Mouse (Mus musculus) liver, embryonic 16.5 days (tissue): ENCODE measurements around the gene Elmo2. TPM values are rescaled to one million over a fixed set of nuclear protein-coding genes. Genes with fewer than 3 reads are reported as not detected.

Experiments used
- ATAC-seq: fragments of 200-750 bp; cut with Nextera tagmentation; 2 replicates; pipeline ENCODE4 v1.8.0; 2017; ENCODE audit warnings: low read depth, mild to moderate bottlenecking, moderate number of reproducible peaks, moderate library complexity
- H3K27ac ChIP-seq: fragments of 300-500 bp; sonication (generic); 2 replicates; pipeline ENCODE4 v1.5.1; 2014; ENCODE audit warnings: mild to moderate bottlenecking, low read length
- H3K27me3 ChIP-seq: fragments of 300-500 bp; sonication (generic); 2 replicates; pipeline ENCODE4 v1.6.1; 2014; ENCODE audit warnings: low read depth, low read length, mixed read lengths; ENCODE audit not compliant: control insufficient read depth, insufficient read depth
- H3K36me3 ChIP-seq: fragments of 300-500 bp; sonication (generic); 2 replicates; pipeline ENCODE4 v1.6.1; 2014; ENCODE audit warnings: mild to moderate bottlenecking; ENCODE audit not compliant: control insufficient read depth, insufficient read depth
- H3K4me1 ChIP-seq: fragments of 300-500 bp; sonication (generic); 2 replicates; pipeline ENCODE4 v1.6.1; 2014; ENCODE audit warnings: low read depth, low read length, mixed read lengths; ENCODE audit not compliant: control insufficient read depth
- H3K4me2 ChIP-seq: fragments of 300-500 bp; sonication (generic); 2 replicates; pipeline ENCODE4 v1.6.1; 2014; ENCODE audit warnings: low read depth, low read length, mixed read lengths
- H3K4me3 ChIP-seq: fragments of 300-500 bp; sonication (generic); 2 replicates; pipeline ENCODE4 v1.5.1; 2014; ENCODE audit warnings: low read depth, mild to moderate bottlenecking, low read length
- H3K9ac ChIP-seq: fragments of 300-500 bp; sonication (generic); 2 replicates; pipeline ENCODE4 v1.6.1; 2014; ENCODE audit warnings: low read depth, low read length
- H3K9me3 ChIP-seq: fragments of 300-500 bp; sonication (generic); replicated peaks from 2 replicates; pipeline ENCODE4 v1.6.1; 2016; ENCODE audit warnings: low read length; ENCODE audit not compliant: control insufficient read depth
- WGBS: fragments of 180-500 bp; shearing (Covaris S2); extraction: QIAGEN DNeasy Blood & Tissue Kit; methylation state at CpG from one replicate; pipeline ENCODE4 v1.1.7; 2014; ENCODE audit not compliant: insufficient replicate concordance; 5-methylcytosine and 5-hydroxymethylcytosine counted together
- polyA plus RNA-seq: library from polyadenylated mRNA; unstranded; fragments of >200 nt; fragmentation: Nextera tagmentation; extraction: Ambion mirVana; gene quantifications from 2 replicates; pipeline ENCODE4 v1.2.1, GENCODE M21; 2015

Elmo2 gene
- polyA plus RNA-seq, 1 experiment from 2014 or later = 16.3 TPM

DNA sequence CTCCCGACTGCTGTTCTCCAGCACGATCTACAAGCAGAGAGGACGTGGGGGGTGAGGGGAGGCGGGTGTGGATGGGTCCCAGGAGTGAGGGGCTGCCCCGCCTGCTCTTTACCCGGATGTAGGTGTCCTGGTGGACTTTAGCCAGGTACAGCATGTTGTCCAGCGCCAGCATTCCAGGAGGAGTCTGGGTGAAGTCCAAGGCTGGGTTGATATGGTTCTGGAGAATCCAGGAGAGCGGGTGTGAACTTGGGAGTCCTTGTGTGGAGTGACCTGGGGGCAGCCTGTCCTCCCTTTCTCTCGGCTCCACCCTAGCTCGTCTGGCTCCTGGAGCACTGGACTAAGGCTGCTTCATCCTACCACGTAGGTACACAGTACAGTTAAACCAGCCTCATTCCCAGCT is 28.9 kb downstream of the Elmo2 start:
- peak; percentile 54 for ATAC-seq

DNA sequence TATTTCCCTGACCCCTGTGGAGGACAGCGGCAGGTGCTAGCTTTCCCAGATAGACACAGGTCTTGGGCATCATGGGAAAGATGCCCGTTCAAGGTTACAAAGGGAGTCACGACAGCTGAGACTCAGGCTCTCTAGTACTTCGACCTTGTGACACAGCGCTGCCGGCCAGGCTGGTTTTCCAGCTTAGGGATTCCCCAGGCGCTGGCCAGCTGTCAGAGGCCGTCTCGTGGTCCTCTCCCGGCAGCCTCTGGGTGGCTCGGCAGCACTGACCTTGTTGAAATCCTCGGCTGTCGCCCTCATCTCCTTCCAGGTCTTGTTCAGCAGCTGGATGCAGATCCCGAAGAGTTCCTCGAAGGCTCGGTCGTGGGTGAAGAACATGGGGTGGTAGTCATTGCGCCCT is 29.7 kb downstream of the Elmo2 start:
- WGBS = 82% methylated on average over 18 of the region's 18 CpGs
- no peaks in the 10 kb centered on the region for H3K9me3 ChIP-seq
- H3K27ac ChIP-seq = no peak overlapping the region
- no peak overlapping the region for H3K9ac ChIP-seq
- no peak overlapping the region for H3K4me3 ChIP-seq
- no peak overlapping the region for H3K4me2 ChIP-seq
- peaks cover 20% of the 10 kb centered on the region for H3K36me3 ChIP-seq
- H3K4me1 ChIP-seq = no peaks in the 10 kb centered on the region
- H3K27me3 ChIP-seq = no peaks in the 10 kb centered on the region
- no peak for ATAC-seq

More for the DNA sequence above, 28.9 kb downstream of the Elmo2 start:
- Histone ChIP-seq H3K27me3 (no peaks in the 10 kb centered on the region), H3K36me3 (peaks cover 19% of the 10 kb centered on the region; the same call in 1 of the 2 replicates), H3K27ac (no peak overlapping the region), H3K4me1 (no peaks in the 10 kb centered on the region), H3K9ac (no peak overlapping the region), H3K4me3 (no peak overlapping the region), H3K9me3 (no peaks in the 10 kb centered on the region), H3K4me2 (no peak overlapping the region)
- WGBS = 73% methylated on average over 11 of the region's 11 CpGs

DNA sequence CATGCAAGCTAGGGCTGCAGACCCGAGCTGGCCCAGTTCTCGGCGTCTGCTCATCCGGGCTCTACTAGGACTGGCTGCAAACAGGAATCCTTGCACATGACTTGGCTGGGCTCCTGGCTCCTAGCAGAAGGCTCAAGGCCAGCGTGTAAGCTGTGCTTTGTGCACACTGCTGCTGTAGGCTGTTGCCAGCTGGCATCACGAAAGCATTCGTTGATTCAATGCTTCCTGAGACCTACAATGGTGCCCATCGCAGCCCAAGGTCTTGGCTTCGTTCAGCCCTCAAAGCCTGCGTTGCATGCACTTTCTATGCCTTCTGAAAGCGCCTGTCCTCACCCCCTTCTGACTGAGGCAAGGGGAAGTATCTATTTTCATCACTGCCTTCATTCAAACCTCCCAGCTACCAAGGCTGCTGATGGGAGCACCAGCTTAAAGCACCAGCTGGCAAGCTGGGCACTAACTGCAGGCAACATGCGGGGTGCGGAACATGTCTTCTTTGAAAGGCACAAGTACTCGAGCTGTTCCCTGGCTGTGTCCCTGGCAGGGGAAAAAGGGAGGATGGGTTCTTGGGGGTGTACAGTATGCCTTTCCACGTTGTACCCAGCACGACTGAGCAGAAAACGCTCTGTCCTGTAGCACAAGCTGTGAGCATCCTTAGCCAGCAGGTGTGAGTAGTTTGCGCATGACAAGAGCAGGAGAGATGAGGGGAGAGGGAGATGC is 37.8 kb downstream of the Elmo2 start:
- no peak for ATAC-seq
- Histone ChIP-seq H3K9ac (no peak overlapping the region), H3K9me3 (no peaks in the 10 kb centered on the region), H3K36me3 (peaks cover 9% of the 10 kb centered on the region), H3K4me1 (peaks cover 36% of the 10 kb centered on the region), H3K27me3 (no peaks in the 10 kb centered on the region), H3K4me2 (peak overlapping the region; percentile 93; the same call in 1 of the 2 replicates), H3K27ac (no peak overlapping the region), H3K4me3 (peak overlapping the region; percentile 82; the same call in 1 of the 2 replicates)
- 57% methylated on average over 18 of the region's 18 CpGs for WGBS

DNA sequence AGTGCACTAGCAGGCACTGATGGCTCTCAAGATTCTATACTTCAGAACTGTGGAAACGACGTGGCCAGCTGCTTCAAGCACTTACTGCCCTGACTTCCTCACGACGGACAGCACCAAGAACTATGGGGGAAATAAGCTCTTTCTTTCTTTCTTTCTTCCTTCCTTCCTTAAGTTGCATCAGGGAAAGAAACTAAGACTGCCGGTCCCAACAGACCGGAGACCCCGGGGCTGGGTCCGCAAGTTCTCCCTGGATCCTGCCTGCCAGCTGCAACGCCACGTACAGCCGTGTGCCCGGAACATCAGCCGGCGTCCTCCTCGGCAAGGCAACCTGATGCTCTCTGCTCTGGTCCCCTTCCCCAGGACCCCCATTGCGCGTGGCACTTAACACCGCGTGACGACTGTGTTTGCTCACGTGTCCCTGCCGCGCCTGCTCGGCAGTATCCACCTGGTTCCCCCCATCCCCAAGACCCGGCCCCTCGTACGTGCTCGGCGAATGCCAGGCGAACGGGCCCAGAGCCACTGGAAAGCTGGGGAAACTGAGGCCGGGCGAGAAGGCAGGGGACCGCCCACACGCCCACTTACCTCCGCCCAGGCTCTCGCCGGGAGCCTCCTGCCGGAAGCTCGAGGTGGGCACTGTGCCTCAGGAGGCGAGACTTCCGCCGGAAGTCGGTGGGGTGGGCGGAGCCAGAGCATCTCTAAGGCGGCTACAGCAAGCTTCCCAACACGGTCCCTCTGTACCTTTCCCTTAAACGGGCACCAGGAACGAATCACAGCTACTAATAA is 38.9 kb downstream of the Elmo2 start, which contains the start of gene Slc35c2:
Gene Slc35c2 (minus strand): TSS at position 668 of the 783 bp plus-strand sequence.
- peaks cover 7% of the 10 kb centered on the region; the same call in 1 of the 2 replicates for H3K36me3 ChIP-seq
- H3K9me3 ChIP-seq = no peaks in the 10 kb centered on the region
- peaks cover 36% of the 10 kb centered on the region for H3K4me1 ChIP-seq
- no peaks in the 10 kb centered on the region for H3K27me3 ChIP-seq
- WGBS = under 1% methylated on average over 49 of the region's 49 CpGs
- peak; percentile 76 for ATAC-seq
- peak within 1 kb of the TSS; percentile 93 for H3K4me2 ChIP-seq
- H3K9ac ChIP-seq = peak within 1 kb of the TSS; percentile 78
- H3K27ac ChIP-seq = peak within 1 kb of the TSS; percentile 55
- peak within 1 kb of the TSS; percentile 82 for H3K4me3 ChIP-seq

DNA sequence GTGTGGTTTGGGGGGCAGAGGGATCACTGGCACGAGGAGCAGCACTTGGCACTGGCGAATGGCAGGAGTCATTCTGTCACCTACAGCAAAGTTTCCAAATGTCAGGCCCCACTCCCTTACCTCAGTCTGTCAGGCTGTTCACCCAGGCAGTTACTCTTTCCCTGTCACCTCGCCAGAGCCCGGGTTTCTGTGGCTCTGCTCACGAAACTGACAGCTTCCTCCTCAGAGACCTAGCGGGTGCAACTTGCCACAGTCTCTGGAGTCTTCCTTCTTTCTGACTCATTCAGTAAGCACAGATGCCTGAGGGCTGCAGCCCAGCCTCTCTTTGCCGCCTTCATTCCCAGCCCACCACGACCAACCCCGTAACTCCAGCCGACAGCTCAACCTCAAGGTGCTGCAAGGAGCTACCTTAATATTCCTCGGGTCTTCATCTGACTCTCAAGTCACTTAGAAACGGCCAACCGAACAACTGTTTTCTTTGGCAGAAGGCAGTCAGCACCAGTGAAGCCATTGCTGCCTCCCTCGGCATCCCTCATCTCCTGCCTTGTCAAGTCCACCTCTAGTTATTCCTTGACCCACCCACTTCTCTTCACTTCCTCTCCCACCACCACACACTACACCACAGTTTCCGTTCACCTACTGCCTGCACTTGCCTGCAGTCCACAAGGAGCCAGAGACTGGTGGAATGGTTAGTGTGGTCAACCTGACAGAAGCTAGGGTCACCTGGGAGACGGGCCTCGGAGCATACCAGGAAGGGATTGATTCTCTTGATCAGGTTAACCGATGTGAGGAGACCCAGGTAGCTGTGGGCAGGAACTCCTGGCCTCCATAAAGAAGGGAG is 39.7 kb downstream of the Elmo2 start:
- H3K9ac ChIP-seq = peak overlapping the region; percentile 78
- peak overlapping the region; percentile 93 for H3K4me2 ChIP-seq
- peak overlapping the region; percentile 55 for H3K27ac ChIP-seq
- WGBS = 21% methylated on average over 18 of the region's 18 CpGs
- no peak for ATAC-seq
- H3K27me3 ChIP-seq = no peaks in the 10 kb centered on the region
- no peaks in the 10 kb centered on the region for H3K9me3 ChIP-seq
- peaks cover 6% of the 10 kb centered on the region; the same call in 1 of the 2 replicates for H3K36me3 ChIP-seq
- H3K4me3 ChIP-seq = peak overlapping the region; percentile 82
- peaks cover 36% of the 10 kb centered on the region for H3K4me1 ChIP-seq

DNA sequence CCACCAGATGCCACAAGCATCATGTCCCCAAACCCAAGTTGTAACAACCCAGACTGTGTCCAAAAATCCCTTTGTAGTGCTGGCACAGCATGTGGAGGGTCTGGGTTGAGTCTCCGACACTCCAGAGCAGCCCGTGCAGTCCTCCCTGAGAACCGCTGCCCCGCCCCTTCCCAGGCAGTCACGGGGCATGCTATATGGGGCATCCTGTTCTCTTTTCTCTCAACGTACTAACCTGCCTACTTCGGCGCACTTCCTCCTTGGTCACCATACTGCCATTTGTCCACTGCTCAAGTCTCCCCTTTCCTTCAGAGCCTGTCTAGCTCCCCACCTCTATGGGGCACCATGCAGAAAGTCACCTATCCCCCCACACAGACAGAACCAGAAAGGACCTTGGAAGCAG is 40.7 kb downstream of the Elmo2 start:
- no peak for ATAC-seq
- Histone ChIP-seq H3K27me3 (no peaks in the 10 kb centered on the region), H3K4me2 (peak overlapping the region; percentile 93), H3K27ac (peak overlapping the region; percentile 55), H3K9ac (no peak overlapping the region; the same call in 1 of the 2 replicates), H3K4me3 (peak overlapping the region; percentile 82), H3K4me1 (peaks cover 36% of the 10 kb centered on the region), H3K36me3 (peaks cover 5% of the 10 kb centered on the region; the same call in 1 of the 2 replicates), H3K9me3 (no peaks in the 10 kb centered on the region)
- 43% methylated on average over 8 of the region's 8 CpGs for WGBS

DNA sequence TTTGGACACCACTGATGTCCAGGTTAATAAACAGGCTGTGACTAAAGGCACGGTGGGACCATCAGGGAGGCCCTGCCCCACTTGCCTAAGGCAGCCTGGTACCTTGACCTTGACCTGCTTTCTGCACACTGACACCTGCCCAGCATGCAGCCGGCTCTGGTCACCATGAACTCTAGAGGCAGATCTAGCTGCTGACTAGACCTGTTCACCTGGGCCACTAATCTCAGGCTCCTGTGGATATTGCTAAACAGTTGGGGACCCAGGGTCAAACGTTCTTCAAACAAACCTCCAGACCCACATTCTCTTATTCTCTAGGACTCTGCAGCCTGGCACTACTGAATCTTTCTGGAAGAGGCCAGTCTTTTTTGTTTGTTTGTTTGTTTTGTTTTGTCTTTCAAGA is 41.2 kb downstream of the Elmo2 start:
- H3K9ac ChIP-seq = no peak overlapping the region
- peak overlapping the region; percentile 82 for H3K27ac ChIP-seq
- no peak overlapping the region for H3K4me2 ChIP-seq
- H3K4me3 ChIP-seq = no peak overlapping the region
- H3K36me3 ChIP-seq = 0 out of 2 replicates have a peak, but pooled peaks cover under 1% of the 10 kb centered on the region
- ATAC-seq = peak; percentile 65
- no peaks in the 10 kb centered on the region for H3K9me3 ChIP-seq
- 43% methylated on average over 3 of the region's 3 CpGs for WGBS
- peaks cover 36% of the 10 kb centered on the region for H3K4me1 ChIP-seq
- no peaks in the 10 kb centered on the region for H3K27me3 ChIP-seq

DNA sequence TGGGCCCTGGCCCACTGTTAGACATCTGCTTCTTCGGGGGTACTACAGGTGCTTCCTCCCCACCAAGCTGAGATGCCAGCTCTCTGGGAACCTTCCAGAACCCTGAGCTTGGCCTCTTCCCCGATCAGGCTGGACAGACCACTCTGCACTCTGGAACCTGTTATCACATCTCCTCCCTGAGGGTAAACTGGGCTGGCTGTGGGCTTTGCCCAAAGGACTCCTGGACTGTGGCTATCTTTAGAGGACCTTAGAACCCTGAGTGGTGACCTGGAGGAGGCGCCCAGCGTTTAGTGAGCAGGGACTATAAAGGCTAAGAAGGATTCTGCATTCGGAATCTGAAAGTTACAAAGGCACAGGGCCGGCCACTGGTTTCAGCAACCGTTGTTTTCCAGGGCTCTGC is 41.9 kb downstream of the Elmo2 start:
- no peaks in the 10 kb centered on the region for H3K36me3 ChIP-seq
- peak; percentile 18; the same call in 1 of the 2 replicates for ATAC-seq
- H3K4me1 ChIP-seq = peaks cover 36% of the 10 kb centered on the region
- no peaks in the 10 kb centered on the region for H3K27me3 ChIP-seq
- WGBS = 75% methylated on average over 7 of the region's 7 CpGs
- H3K4me3 ChIP-seq = no peak overlapping the region
- H3K4me2 ChIP-seq = no peak overlapping the region
- H3K9ac ChIP-seq = no peak overlapping the region
- H3K27ac ChIP-seq = peak overlapping the region; percentile 82
- H3K9me3 ChIP-seq = no peaks in the 10 kb centered on the region
